Mouse (Mus musculus): ENCODE measurements around the gene Tceal8. TPM values are rescaled to one million over a fixed set of nuclear protein-coding genes. Genes with fewer than 3 reads are reported as not detected.

The Tceal8 gene
- polyA plus RNA-seq, 1 experiment = 25.8 TPM

GRCm38 (mm10) chrX:136135559-136135958 is 36.6 kb downstream of the Tceal8 start:
- H3K36me3 ChIP-seq (replicated peaks; ENCODE audit: low read length) = no peaks in the 10 kb centered on the region
- H3K4me1 ChIP-seq = no peaks in the 10 kb centered on the region
- H3K9me3 ChIP-seq = no peaks in the 10 kb centered on the region
- no peak overlapping the region for H3K4me3 ChIP-seq (replicated peaks)
- peaks cover 5% of the 10 kb centered on the region for H3K27me3 ChIP-seq (replicated peaks)
- TF ChIP-seq FLI1 (IDR thresholded peaks at IDR 0.05; ENCODE audit: low read length) (no peak), GATA1 (IDR thresholded peaks at IDR 0.05; ENCODE audit: borderline replicate concordance, low read length) (no peak)

GRCm38 (mm10) chrX:136127744-136128064 is 44.4 kb downstream of the Tceal8 start:
- no peaks in the 10 kb centered on the region for H3K4me1 ChIP-seq
- TF ChIP-seq FLI1 (IDR thresholded peaks at IDR 0.05; ENCODE audit: low read length) = no peak
- no peak for TF ChIP-seq GATA1 (IDR thresholded peaks at IDR 0.05; ENCODE audit: borderline replicate concordance, low read length)

GRCm38 (mm10) chrX:136127038-136127743 is 45.0 kb downstream of the Tceal8 start:
- H3K36me3 ChIP-seq (replicated peaks; ENCODE audit: low read length) = no peaks in the 10 kb centered on the region
- H3K4me3 ChIP-seq (replicated peaks) = peak overlapping the region; percentile 46
- H3K4me1 ChIP-seq = no peaks in the 10 kb centered on the region
- H3K27me3 ChIP-seq (replicated peaks) = peaks cover 2% of the 10 kb centered on the region
- TF ChIP-seq GATA1 (IDR thresholded peaks at IDR 0.05; ENCODE audit: borderline replicate concordance, low read length) (no peak), FLI1 (IDR thresholded peaks at IDR 0.05; ENCODE audit: low read length) (no peak)
- H3K9me3 ChIP-seq = no peaks in the 10 kb centered on the region

More at GRCm38 (mm10) chrX:136127744-136128064, 44.4 kb downstream of the Tceal8 start:
- H3K4me3 ChIP-seq (replicated peaks) = no peak overlapping the region
- no peaks in the 10 kb centered on the region for H3K9me3 ChIP-seq
- H3K36me3 ChIP-seq (replicated peaks; ENCODE audit: low read length) = no peaks in the 10 kb centered on the region
- peaks cover 2% of the 10 kb centered on the region for H3K27me3 ChIP-seq (replicated peaks)

Other genes starting within 250 kb of the Tceal8 start
- 3.4 TPM in 1 of 2 replicates, not detected in the other for gene Arxes2, start 178.5 kb downstream of the Tceal8 start, polyA plus RNA-seq (2012; ENCODE audit: insufficient read depth, low replicate concordance)
- 0.81 TPM in 1 of 2 replicates, not detected in the other for gene Arxes1, start 139.0 kb downstream of the Tceal8 start, polyA plus RNA-seq (2012; ENCODE audit: insufficient read depth, low replicate concordance)
- 1.1 TPM in 1 of 2 replicates, not detected in the other for gene Bex2, start 104.1 kb downstream of the Tceal8 start, polyA plus RNA-seq (2012; ENCODE audit: insufficient read depth, low replicate concordance)
- gene Nxf3, start 87.1 kb downstream of the Tceal8 start, polyA plus RNA-seq (2012; ENCODE audit: insufficient read depth, low replicate concordance) = not detected in 2 replicates
- gene Bex4, start 33.3 kb downstream of the Tceal8 start, polyA plus RNA-seq (2012; ENCODE audit: insufficient read depth, low replicate concordance) = 9.5 TPM in 1 of 2 replicates, not detected in the other
- 0.58 and 2.3 TPM in 2 replicates for gene Tceal5, start 31.5 kb upstream of the Tceal8 start, polyA plus RNA-seq (2012; ENCODE audit: insufficient read depth, low replicate concordance)
- not detected in 2 replicates for gene Tceal7, start 42.4 kb upstream of the Tceal8 start, polyA plus RNA-seq (2012; ENCODE audit: insufficient read depth, low replicate concordance)
- 12.7 TPM in 1 of 2 replicates, not detected in the other for gene Bex1, start 43.2 kb upstream of the Tceal8 start, polyA plus RNA-seq (2012; ENCODE audit: insufficient read depth, low replicate concordance)
- gene Tceal9, start 72.7 kb upstream of the Tceal8 start, polyA plus RNA-seq (2012; ENCODE audit: insufficient read depth, low replicate concordance) = 4.2 and 79.7 TPM in 2 replicates
- 46.6 and 242 TPM in 2 replicates for gene Bex3, start 97.9 kb upstream of the Tceal8 start, polyA plus RNA-seq (2012; ENCODE audit: insufficient read depth, low replicate concordance)